Comparison of ENCODE assay signal across 12 mouse cellular contexts in the genomic region with DNA sequence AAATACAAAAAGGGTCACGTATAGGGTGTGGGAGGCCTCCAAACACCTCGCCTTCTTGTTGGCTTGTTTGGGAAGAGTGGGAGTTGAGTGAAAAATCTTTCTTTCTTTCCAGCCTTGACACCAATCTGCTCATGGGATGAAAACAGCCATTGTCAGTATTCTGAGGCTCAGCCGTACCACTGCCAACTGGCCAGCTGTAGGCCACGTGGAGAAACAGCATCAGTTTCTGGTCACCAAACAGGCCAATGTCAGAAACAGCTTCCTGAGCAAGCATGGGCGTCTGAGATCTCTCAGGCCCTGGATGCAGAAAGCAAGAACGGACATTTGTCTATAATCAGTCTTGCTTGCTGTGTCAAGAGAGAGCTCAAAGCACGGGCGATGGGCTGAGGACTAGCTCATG.
"Had no signal": no experiment of that assay in that cellular context is flagged by ENCODE, and none has a peak within 500 bp of the region (broad histone marks: within the 10 kb centered on the region; RNA-seq: fewer than 3 reads in every experiment).

No protein-coding gene starts in this region.

- H3K27me3 ChIP-seq: limb, embryonic 15.5 days; liver, embryonic 12.5 days; neural tube, embryonic 13.5 days had no signal

- H3K36me3 ChIP-seq: limb, embryonic 15.5 days; liver, embryonic 12.5 days; midbrain, embryonic 12.5 days; neural tube, embryonic 13.5 days had no signal

- H3K4me2 ChIP-seq: limb, embryonic 15.5 days; liver, embryonic 12.5 days; midbrain, embryonic 12.5 days; neural tube, embryonic 13.5 days had no signal

- ATAC-seq: intestine, postnatal 0 days; liver, embryonic 12.5 days; midbrain, embryonic 16.5 days had no signal

- H3K9me3 ChIP-seq: limb, embryonic 15.5 days; liver, embryonic 12.5 days; midbrain, embryonic 12.5 days; neural tube, embryonic 13.5 days had no signal

- DNase-seq: kidney, adult 8-10 months; kidney, postnatal 25 days; right cerebral cortex, adult 18-20 months; right cerebral cortex, postnatal 25 days; thymus, postnatal 36 days had no signal

- H3K9ac ChIP-seq: limb, embryonic 15.5 days; liver, embryonic 12.5 days; midbrain, embryonic 12.5 days; neural tube, embryonic 13.5 days had no signal

- H3K4me3 ChIP-seq: left cerebral cortex, adult 2 months; limb, embryonic 15.5 days; liver, embryonic 12.5 days; midbrain, embryonic 12.5 days; neural tube, embryonic 13.5 days had no signal

- H3K27ac ChIP-seq: left cerebral cortex, adult 2 months; limb, embryonic 15.5 days; liver, embryonic 12.5 days; midbrain, embryonic 12.5 days; neural tube, embryonic 13.5 days had no signal
